Mouse (Mus musculus) right cerebral cortex, adult 18-20 months (tissue): ENCODE data around the gene Rfpl4.
A peak's percentile ranks its signal among the peaks of the same experiment; 100 is the strongest.
"Not testable (repeated sequence)": the region's sequence is repeated elsewhere in the genome, so short reads cannot be mapped to it uniquely, and the experiment has no call there.

Experiments
- DNase-seq: peaks from one replicate; pipeline ENCODE4 v3.0.0; 2022; ENCODE audit warnings: mixed read lengths

Rfpl4 gene

GRCm38 (mm10) chr7:5080010-5080751 is 36.6 kb downstream of the Rfpl4 start, which contains the start of gene Epn1:
Gene Epn1 (plus strand): TSS chr7:5080235.
- DNase-seq: peak; percentile 98

GRCm38 (mm10) chr7:5079365-5080009 is 37.3 kb downstream of the Rfpl4 start:
- not testable (repeated sequence) for DNase-seq

- DNase-seq: no peak
These were observed 39.8 kb downstream of the Rfpl4 start for GRCm38 (mm10) chr7:5076931-5077330.

- no peak for DNase-seq
These were observed 41.8 kb downstream of the Rfpl4 start for GRCm38 (mm10) chr7:5074984-5075383.

- no peak for DNase-seq
These were observed 43.2 kb downstream of the Rfpl4 start for GRCm38 (mm10) chr7:5073586-5073985.

GRCm38 (mm10) chr7:5064886-5065285 is 51.9 kb downstream of the Rfpl4 start:
- DNase-seq: no peak

- no peak for DNase-seq
These were observed 54.3 kb downstream of the Rfpl4 start for GRCm38 (mm10) chr7:5062360-5063001.

GRCm38 (mm10) chr7:5061774-5062359 is 54.9 kb downstream of the Rfpl4 start, which contains the start of gene U2af2:
Gene U2af2 (plus strand): TSS chr7:5062143.
- peak; percentile 94 for DNase-seq

- DNase-seq: peak; percentile 98
These were observed 55.6 kb downstream of the Rfpl4 start for GRCm38 (mm10) chr7:5060944-5061773.

- DNase-seq: peak; percentile 81
These were observed 56.5 kb downstream of the Rfpl4 start for GRCm38 (mm10) chr7:5060239-5060731.
